Mouse (Mus musculus) mouse embryonic stem cell (cell line): Measurements from ENCODE around the gene Usf3.

Experiments used
- in situ Hi-C, 2 experiments: fragments of 300-500 bp; cut with MboI; formaldehyde crosslinking; loops; 1 replicate in 1 of 2; 3 replicates in 1 of 2; pipeline ENCODE4 v1.14.3; 2019 to 2020; ENCODE audit warnings: low sequenced_read_pairs in 2 of 2, low pct_unique_long_range_greater_than_20kb in 1 of 2, mixed read lengths in 1 of 2; ENCODE audit not compliant: unreplicated experiment in 1 of 2

Usf3 gene

DNA sequence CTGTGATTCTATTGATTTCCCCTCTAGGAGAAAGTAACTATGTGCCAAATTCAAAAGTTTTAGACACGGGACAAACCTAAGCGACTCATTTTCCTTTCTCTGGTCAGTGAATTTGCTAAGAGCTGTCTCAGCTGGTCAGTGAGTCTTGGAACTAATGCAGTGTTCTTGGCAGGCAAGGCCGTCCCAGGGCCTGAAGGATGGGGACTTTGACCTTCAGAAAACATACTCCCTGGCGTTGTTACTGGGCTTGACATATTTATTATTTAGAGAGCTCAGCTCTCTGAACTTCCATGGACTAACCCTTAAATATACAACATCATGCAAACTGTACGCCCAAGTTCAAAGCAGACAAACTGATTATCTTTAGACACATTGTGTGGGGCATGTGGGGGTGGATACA lies 97.6 kb downstream of the Usf3 start:
- in situ Hi-C loops = no loop called here

- in situ Hi-C loops = no loop called here
These were observed 98.5 kb downstream of the Usf3 start for GRCm38 (mm10) chr16:44271371-44272038.
